ENCODE assay signal across 9 mouse cellular contexts in genomic region chr10:81523142-81523541, GRCm38 (mm10). TPM values are rescaled to one million over a fixed set of nuclear protein-coding genes. Genes with fewer than 3 reads are reported as not detected.
DNase-seq lines count a peak whose midpoint lies in the region; ATAC-seq and TF ChIP-seq lines count a peak whose summit lies in the region.
"Had no signal": no experiment of that assay in that cellular context is flagged by ENCODE, and none has a peak within 500 bp of the region (broad histone marks: within the 10 kb centered on the region; RNA-seq: fewer than 3 reads in every experiment).

No protein-coding gene starts in this region.

- no peaks in the 10 kb centered on the region for H3K9me3 ChIP-seq in limb, embryonic 13.5 days
- no peaks in the 10 kb centered on the region for H3K9me3 ChIP-seq in limb, embryonic 10.5 days (replicated peaks)
- H3K9me3 ChIP-seq in ES-E14 (ENCODE audit: control insufficient read depth, insufficient read depth, low read depth, low read length): no peaks in the 10 kb centered on the region
- no peaks in the 10 kb centered on the region for H3K9me3 ChIP-seq in liver, postnatal 0 days (ENCODE audit: low read length)
- no peaks in the 10 kb centered on the region for H3K9me3 ChIP-seq in forebrain, postnatal 0 days (ENCODE audit: low read length)

- H3K27me3 ChIP-seq in limb, embryonic 13.5 days: peaks cover 23% of the 10 kb centered on the region
- H3K27me3 ChIP-seq in limb, embryonic 10.5 days (ENCODE audit: low read depth, poor library complexity, severe bottlenecking): peaks cover 17% of the 10 kb centered on the region
- no peaks in the 10 kb centered on the region for H3K27me3 ChIP-seq in liver, postnatal 0 days (ENCODE audit: insufficient read depth, low read length)
- H3K27me3 ChIP-seq in forebrain, postnatal 0 days (ENCODE audit: insufficient read depth, low read length): no peaks in the 10 kb centered on the region

- WGBS in limb, embryonic 13.5 days: 78% methylated on average over 6 of the region's 6 CpGs
- WGBS in limb, embryonic 10.5 days: 85% methylated on average over 6 of the region's 6 CpGs
- 37% methylated on average over 6 of the region's 6 CpGs for WGBS in liver, postnatal 0 days (ENCODE audit: insufficient replicate concordance)
- WGBS in forebrain, postnatal 0 days: 80% methylated on average over 6 of the region's 6 CpGs

- in situ Hi-C loops in ES-E14 (cut with MboI; ENCODE audit: low sequenced_read_pairs in 2 of 2, unreplicated experiment in 2 of 2): no loop called here

- H3K4me2 ChIP-seq in limb, embryonic 13.5 days (replicated peaks): peak overlapping the region; percentile 42
- H3K4me2 ChIP-seq in liver, postnatal 0 days (ENCODE audit: low read depth, low read length): peak overlapping the region; percentile 70
- no peak overlapping the region for H3K4me2 ChIP-seq in forebrain, postnatal 0 days (ENCODE audit: low read depth)
- H3K4me2 ChIP-seq: hindbrain, embryonic 14.5 days had no signal

- no peak overlapping the region for H3K27ac ChIP-seq in limb, embryonic 13.5 days
- H3K27ac ChIP-seq in limb, embryonic 10.5 days: no peak overlapping the region
- no peak overlapping the region for H3K27ac ChIP-seq in ES-E14 (ENCODE audit: insufficient read depth, low read depth, low read length, poor library complexity, severe bottlenecking)
- H3K27ac ChIP-seq in brown adipose tissue, adult 24 weeks (replicated peaks; ENCODE audit: low read depth, low read length): no peak overlapping the region
- 0 out of 2 replicates have a peak overlapping the region, but pooled peaks have one; percentile 78 for H3K27ac ChIP-seq in liver, postnatal 0 days (ENCODE audit: low read depth)
- no peak overlapping the region for H3K27ac ChIP-seq in forebrain, postnatal 0 days (ENCODE audit: low read depth, low read length)
- H3K27ac ChIP-seq: hindbrain, embryonic 14.5 days; kidney, postnatal 0 days had no signal

- H3K4me3 ChIP-seq in limb, embryonic 13.5 days: no peak overlapping the region
- H3K4me3 ChIP-seq in limb, embryonic 10.5 days: no peak overlapping the region
- H3K4me3 ChIP-seq in ES-E14 (ENCODE audit: insufficient read depth in 1 of 2, low read depth in 1 of 2, low read length in 2 of 2, poor library complexity in 1 of 2, severe bottlenecking in 1 of 2): peak overlapping the region in 1 of 2 experiments; percentile 15; a peak in 1 of 4 replicates
- H3K4me3 ChIP-seq in brown adipose tissue, adult 24 weeks (ENCODE audit: insufficient read depth, low read depth, low read length): peak overlapping the region; percentile 39
- H3K4me3 ChIP-seq in liver, postnatal 0 days (ENCODE audit: low read depth, low read length): peak overlapping the region; percentile 54
- no peak overlapping the region for H3K4me3 ChIP-seq in forebrain, postnatal 0 days (ENCODE audit: low read depth, low read length)

- ATAC-seq in limb, embryonic 13.5 days (ENCODE audit: low FRiP score, low read depth): no peak
- no peak for ATAC-seq in liver, postnatal 0 days
- no peak for ATAC-seq in forebrain, postnatal 0 days

- no peak for TF ChIP-seq CTCF in liver, postnatal 0 days (IDR thresholded peaks at IDR 0.05; ENCODE audit: low read depth)
- no peak for TF ChIP-seq CTCF in forebrain, postnatal 0 days (IDR thresholded peaks at IDR 0.05; ENCODE audit: low read depth)

- no peak overlapping the region for H3K9ac ChIP-seq in limb, embryonic 13.5 days
- H3K9ac ChIP-seq in ES-E14 (ENCODE audit: insufficient read depth, low read depth, low read length, poor library complexity, severe bottlenecking): 0 out of 2 replicates have a peak overlapping the region, but pooled peaks have one; percentile 12
- H3K9ac ChIP-seq in liver, postnatal 0 days (replicated peaks): peak overlapping the region; percentile 66; the same call in 1 of the 2 replicates
- no peak overlapping the region for H3K9ac ChIP-seq in forebrain, postnatal 0 days

- H3K4me1 ChIP-seq in limb, embryonic 13.5 days: no peaks in the 10 kb centered on the region
- H3K4me1 ChIP-seq in limb, embryonic 10.5 days: peaks cover 14% of the 10 kb centered on the region
- peaks cover 0 to 11% of the 10 kb centered on the region in 2 experiments; a peak in 1 of 4 replicates for H3K4me1 ChIP-seq in ES-E14 (ENCODE audit: control insufficient read depth in 2 of 2, insufficient read depth in 2 of 2, low read length in 2 of 2, poor library complexity in 1 of 2)
- H3K4me1 ChIP-seq in brown adipose tissue, adult 24 weeks (ENCODE audit: control insufficient read depth, insufficient read depth, insufficient read length, low read length): peaks cover 11% of the 10 kb centered on the region
- H3K4me1 ChIP-seq in liver, postnatal 0 days (ENCODE audit: insufficient read depth): peaks cover 40% of the 10 kb centered on the region
- H3K4me1 ChIP-seq in forebrain, postnatal 0 days (ENCODE audit: insufficient read depth): no peaks in the 10 kb centered on the region

- H3K36me3 ChIP-seq in limb, embryonic 13.5 days: peaks cover 5% of the 10 kb centered on the region; the same call in 1 of the 2 replicates
- H3K36me3 ChIP-seq in limb, embryonic 10.5 days: peaks cover 4% of the 10 kb centered on the region
- H3K36me3 ChIP-seq in ES-E14 (ENCODE audit: control insufficient read depth, insufficient read depth, low read length, poor library complexity, severe bottlenecking): no peaks in the 10 kb centered on the region
- no peaks in the 10 kb centered on the region for H3K36me3 ChIP-seq in liver, postnatal 0 days (replicated peaks; ENCODE audit: insufficient read depth, low read length)
- peaks cover 5% of the 10 kb centered on the region; the same call in 1 of the 2 replicates for H3K36me3 ChIP-seq in forebrain, postnatal 0 days (ENCODE audit: insufficient read depth)

- no peak for DNase-seq in limb, embryonic 10.5 days (ENCODE audit: low spot score)
- no peak for DNase-seq in ES-E14 (ENCODE audit: low read depth, low spot score)
- DNase-seq in liver, postnatal 0 days: no peak
- DNase-seq in cerebellum, postnatal 10 days: no peak
- DNase-seq in forebrain, postnatal 0 days: no peak

- no peak for TF ChIP-seq EP300 in liver, postnatal 0 days (IDR thresholded peaks at IDR 0.05; ENCODE audit: low read depth)

TF ChIP-seq in ES-E14, 5 proteins besides CTCF, POLR2A, EP300 and RAD21 (continues in another document):
- TF ChIP-seq HCFC1 (IDR thresholded peaks at IDR 0.05; ENCODE audit: borderline replicate concordance, insufficient read depth, low read length) (no peak), ZC3H11A (IDR thresholded peaks at IDR 0.05; ENCODE audit: borderline replicate concordance, low read depth, low read length) (no peak), CHD2 (IDR thresholded peaks at IDR 0.05; ENCODE audit: low read depth, low read length) (no peak)

RNA-seq across cellular contexts. Expression of gene Gna15, which starts 0.9 kb away (rescaled TPM):
- 1.6 and 1.9 TPM in 2 replicates for polyA plus RNA-seq in limb, embryonic 13.5 days (2015; fragmentation: Nextera tagmentation; extraction: Ambion mirVana)
- 0.80 and 2.0 TPM in 2 replicates for polyA plus RNA-seq in limb, embryonic 10.5 days (2016; fragmentation: Nextera tagmentation; extraction: Ambion mirVana)
- total RNA-seq in ES-E14 (2012; rRNA removed): 11.8 and 16.6 TPM in 2 replicates
- not detected in 2 replicates for polyA plus RNA-seq in brown adipose tissue, adult 24 weeks (2012; ENCODE audit: insufficient read depth, insufficient read length, missing spikeins)
- 4.0 and 4.4 TPM in 2 replicates for polyA plus RNA-seq in liver, postnatal 0 days (2015; fragmentation: Nextera tagmentation; extraction: Ambion mirVana)
- total RNA-seq in forebrain, postnatal 0 days (2014; rRNA removed): 1.3 and 1.5 TPM in 2 replicates
- polyA plus RNA-seq in forebrain, postnatal 0 days (2015; fragmentation: Nextera tagmentation; extraction: Ambion mirVana): 1.3 and 1.6 TPM in 2 replicates

RNA-seq across cellular contexts. Expression of gene Gna11, which starts 21.8 kb away (rescaled TPM):
- polyA plus RNA-seq in limb, embryonic 13.5 days (2015; fragmentation: Nextera tagmentation; extraction: Ambion mirVana): 89.8 and 89.9 TPM in 2 replicates
- 88.5 and 91.5 TPM in 2 replicates for polyA plus RNA-seq in limb, embryonic 10.5 days (2016; fragmentation: Nextera tagmentation; extraction: Ambion mirVana)
- 52.1 and 53.4 TPM in 2 replicates for total RNA-seq in ES-E14 (2012; rRNA removed)
- polyA plus RNA-seq in brown adipose tissue, adult 24 weeks (2012; ENCODE audit: insufficient read depth, insufficient read length, missing spikeins): 34.1 and 41.1 TPM in 2 replicates
- polyA plus RNA-seq in liver, postnatal 0 days (2015; fragmentation: Nextera tagmentation; extraction: Ambion mirVana): 18.3 and 19.2 TPM in 2 replicates
- total RNA-seq in forebrain, postnatal 0 days (2014; rRNA removed): 110 and 114 TPM in 2 replicates
- 126 and 133 TPM in 2 replicates for polyA plus RNA-seq in forebrain, postnatal 0 days (2015; fragmentation: Nextera tagmentation; extraction: Ambion mirVana)

RNA-seq across cellular contexts. Expression of gene S1pr4, which starts 23.2 kb away (rescaled TPM):
- 0.28 and 0.53 TPM in 2 replicates for polyA plus RNA-seq in limb, embryonic 13.5 days (2015; fragmentation: Nextera tagmentation; extraction: Ambion mirVana)
- polyA plus RNA-seq in limb, embryonic 10.5 days (2016; fragmentation: Nextera tagmentation; extraction: Ambion mirVana): 0.34 and 0.39 TPM in 2 replicates
- total RNA-seq in ES-E14 (2012; rRNA removed): 0.94 and 1.9 TPM in 2 replicates
- 0.71 and 0.79 TPM in 2 replicates for polyA plus RNA-seq in brown adipose tissue, adult 24 weeks (2012; ENCODE audit: insufficient read depth, insufficient read length, missing spikeins)
- 6.3 and 7.4 TPM in 2 replicates for polyA plus RNA-seq in liver, postnatal 0 days (2015; fragmentation: Nextera tagmentation; extraction: Ambion mirVana)
- total RNA-seq in forebrain, postnatal 0 days (2014; rRNA removed): 0.38 TPM in 1 of 2 replicates, not detected in the other
- 0.31 and 0.39 TPM in 2 replicates for polyA plus RNA-seq in forebrain, postnatal 0 days (2015; fragmentation: Nextera tagmentation; extraction: Ambion mirVana)

RNA-seq across cellular contexts. Expression of gene Ncln, which starts 26.9 kb away (rescaled TPM):
- polyA plus RNA-seq in limb, embryonic 13.5 days (2015; fragmentation: Nextera tagmentation; extraction: Ambion mirVana): 98.0 and 102 TPM in 2 replicates
- polyA plus RNA-seq in limb, embryonic 10.5 days (2016; fragmentation: Nextera tagmentation; extraction: Ambion mirVana): 100 and 102 TPM in 2 replicates
- 254 and 393 TPM in 2 replicates for total RNA-seq in ES-E14 (2012; rRNA removed)
- polyA plus RNA-seq in brown adipose tissue, adult 24 weeks (2012; ENCODE audit: insufficient read depth, insufficient read length, missing spikeins): 13.9 and 17.9 TPM in 2 replicates
- 29.2 and 30.6 TPM in 2 replicates for polyA plus RNA-seq in liver, postnatal 0 days (2015; fragmentation: Nextera tagmentation; extraction: Ambion mirVana)
- 83.3 and 105 TPM in 2 replicates for total RNA-seq in forebrain, postnatal 0 days (2014; rRNA removed)
- polyA plus RNA-seq in forebrain, postnatal 0 days (2015; fragmentation: Nextera tagmentation; extraction: Ambion mirVana): 57.1 and 65.0 TPM in 2 replicates

RNA-seq across cellular contexts. Expression of gene Aes, which starts 36.1 kb away (rescaled TPM):
- 477 and 492 TPM in 2 replicates for polyA plus RNA-seq in limb, embryonic 13.5 days (2015; fragmentation: Nextera tagmentation; extraction: Ambion mirVana)
- polyA plus RNA-seq in limb, embryonic 10.5 days (2016; fragmentation: Nextera tagmentation; extraction: Ambion mirVana): 337 and 432 TPM in 2 replicates
- 102 and 145 TPM in 2 replicates for total RNA-seq in ES-E14 (2012; rRNA removed)
- 679 and 754 TPM in 2 replicates for polyA plus RNA-seq in brown adipose tissue, adult 24 weeks (2012; ENCODE audit: insufficient read depth, insufficient read length, missing spikeins)
- polyA plus RNA-seq in liver, postnatal 0 days (2015; fragmentation: Nextera tagmentation; extraction: Ambion mirVana): 256 and 266 TPM in 2 replicates
- 450 and 455 TPM in 2 replicates for total RNA-seq in forebrain, postnatal 0 days (2014; rRNA removed)
- 752 and 802 TPM in 2 replicates for polyA plus RNA-seq in forebrain, postnatal 0 days (2015; fragmentation: Nextera tagmentation; extraction: Ambion mirVana)

Comparison
In these comparisons a context has a peak if more than half of its experiments do, and no peak if none do; other contexts are left out.
1. H3K4me3 ChIP-seq: peak in brown adipose tissue, adult 24 weeks (single experiment) and liver, postnatal 0 days (single experiment); none in limb, embryonic 13.5 days (single experiment), limb, embryonic 10.5 days (single experiment) and forebrain, postnatal 0 days (single experiment).
2. H3K9ac ChIP-seq: peak in ES-E14 (single experiment) and liver, postnatal 0 days (single experiment); none in limb, embryonic 13.5 days (single experiment) and forebrain, postnatal 0 days (single experiment).